Mouse (Mus musculus) intestine, embryonic 16.5 days (tissue): ENCODE data around the gene Boc. TPM values are rescaled to one million over a fixed set of nuclear protein-coding genes. Genes with fewer than 3 reads are reported as not detected.

Experiments
- ATAC-seq: fragments of 200-750 bp; cut with Nextera tagmentation; 2 replicates; pipeline ENCODE4 v1.8.0; 2017; ENCODE audit warnings: moderate TSS enrichment, moderate library complexity
- H3K27ac ChIP-seq: fragments of 300-500 bp; sonication (generic); 2 replicates; pipeline ENCODE4 v1.5.1; 2014; ENCODE audit warnings: mild to moderate bottlenecking, low read length
- H3K27me3 ChIP-seq: fragments of 300-500 bp; sonication (generic); replicated peaks from 2 replicates; pipeline ENCODE4 v1.6.1; 2014; ENCODE audit warnings: low read length, control low read depth, mixed read lengths; ENCODE audit not compliant: control insufficient read depth, insufficient read depth
- H3K36me3 ChIP-seq: fragments of 300-500 bp; sonication (generic); 2 replicates; pipeline ENCODE4 v1.6.1; 2014; ENCODE audit warnings: low read length, control low read depth; ENCODE audit not compliant: control insufficient read depth, insufficient read depth
- H3K4me1 ChIP-seq: fragments of 300-500 bp; sonication (generic); 2 replicates; pipeline ENCODE4 v1.6.1; 2014; ENCODE audit warnings: low read length, control low read depth, mixed read lengths; ENCODE audit not compliant: control insufficient read depth, insufficient read depth
- H3K4me2 ChIP-seq: fragments of 300-500 bp; sonication (generic); 2 replicates; pipeline ENCODE4 v1.6.1; 2014; ENCODE audit warnings: low read depth, low read length, control low read depth
- H3K4me3 ChIP-seq: fragments of 300-500 bp; sonication (generic); 2 replicates; pipeline ENCODE4 v1.5.1; 2014; ENCODE audit warnings: mild to moderate bottlenecking, low read length
- H3K9ac ChIP-seq: fragments of 300-500 bp; sonication (generic); 2 replicates; pipeline ENCODE4 v1.6.1; 2014; ENCODE audit warnings: low read depth, low read length
- H3K9me3 ChIP-seq: fragments of 300-500 bp; sonication (generic); 2 replicates; pipeline ENCODE4 v1.6.1; 2016; ENCODE audit warnings: low read length, control low read depth; ENCODE audit not compliant: control insufficient read depth
- WGBS: fragments of 180-500 bp; shearing (Covaris S2); extraction: QIAGEN DNeasy Blood & Tissue Kit; methylation state at CpG from one replicate; pipeline ENCODE4 v1.1.7; 2014; 5-methylcytosine and 5-hydroxymethylcytosine counted together
- polyA plus RNA-seq: library from polyadenylated mRNA; unstranded; fragments of >200 nt; fragmentation: Nextera tagmentation; extraction: Ambion mirVana; gene quantifications from 2 replicates; pipeline ENCODE4 v1.2.1, GENCODE M21; 2015

The Boc gene
- polyA plus RNA-seq, 1 experiment from 2014 or later: 8.3 TPM

DNA sequence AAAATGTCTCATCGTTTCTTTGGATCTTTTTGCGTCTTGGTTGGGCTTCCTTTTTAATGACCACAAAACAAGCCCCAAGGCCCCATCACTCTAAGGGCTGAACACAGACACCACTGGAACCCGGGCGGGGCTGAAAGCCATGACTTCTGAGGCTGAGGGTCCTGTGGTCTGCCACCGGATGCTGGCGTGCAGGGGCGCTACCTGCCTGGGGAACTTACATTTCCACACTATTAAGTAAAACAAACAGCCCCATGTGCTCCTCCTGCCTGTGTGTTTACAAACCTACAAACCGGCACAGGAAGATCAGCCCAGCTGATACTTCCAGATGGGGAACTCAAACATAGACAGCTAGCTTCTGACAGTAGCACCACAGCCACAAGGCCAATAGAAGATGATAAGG, 11.9 kb downstream of the Boc start:
- H3K9ac ChIP-seq: no peak overlapping the region
- no peaks in the 10 kb centered on the region for H3K36me3 ChIP-seq
- no peak for ATAC-seq
- no peak overlapping the region for H3K4me2 ChIP-seq
- 63% methylated on average over 8 of the region's 8 CpGs for WGBS
- no peaks in the 10 kb centered on the region for H3K27me3 ChIP-seq
- H3K4me1 ChIP-seq: peaks cover 28% of the 10 kb centered on the region
- H3K9me3 ChIP-seq: no peaks in the 10 kb centered on the region
- no peak overlapping the region for H3K27ac ChIP-seq
- H3K4me3 ChIP-seq: no peak overlapping the region

DNA sequence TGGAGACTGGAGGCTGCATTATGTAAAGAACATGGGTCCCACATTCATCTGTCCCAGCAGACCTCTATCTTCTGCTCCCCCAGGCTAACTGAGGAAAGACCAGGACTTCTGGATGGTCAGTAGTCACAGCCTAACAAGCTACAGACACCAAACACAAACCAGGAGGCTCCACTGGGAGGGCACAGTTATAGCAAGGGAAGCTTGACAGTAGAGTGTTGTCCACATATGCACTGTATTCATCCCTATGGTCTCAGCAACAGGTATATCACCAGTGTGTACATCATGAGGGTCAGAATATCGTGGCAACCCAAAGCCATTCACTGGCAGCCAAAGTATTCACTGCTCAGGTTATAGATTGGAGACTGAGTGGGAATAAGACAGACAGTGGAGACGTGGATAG, 12.8 kb downstream of the Boc start:
- Histone ChIP-seq H3K36me3 (no peaks in the 10 kb centered on the region), H3K4me3 (no peak overlapping the region), H3K9ac (no peak overlapping the region), H3K4me2 (no peak overlapping the region), H3K27me3 (no peaks in the 10 kb centered on the region), H3K9me3 (no peaks in the 10 kb centered on the region), H3K4me1 (peaks cover 21% of the 10 kb centered on the region), H3K27ac (no peak overlapping the region)
- no peak for ATAC-seq
- WGBS: 71% methylated on average over 2 of the region's 2 CpGs

DNA sequence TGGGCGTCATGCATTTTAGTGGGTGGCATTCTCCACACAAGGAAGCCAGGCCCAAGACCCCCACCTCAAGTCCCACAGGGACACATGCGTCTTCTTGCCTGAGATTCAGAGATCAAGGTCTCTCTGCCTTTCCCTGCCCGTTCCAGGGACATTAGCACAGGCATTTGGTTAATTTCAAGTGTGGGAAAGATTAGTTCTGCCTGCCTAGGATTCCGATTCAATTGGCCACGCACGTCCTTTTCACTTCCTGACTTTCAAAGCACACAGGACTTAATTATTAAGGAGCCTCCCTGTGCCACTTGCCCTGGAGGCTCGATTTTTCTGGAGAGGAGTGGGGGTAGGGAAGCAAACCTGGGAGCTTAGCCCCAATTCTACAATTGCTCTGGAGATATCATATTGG, 13.5 kb downstream of the Boc start:
- ATAC-seq: no peak
- no peak overlapping the region for H3K27ac ChIP-seq
- no peaks in the 10 kb centered on the region for H3K9me3 ChIP-seq
- H3K9ac ChIP-seq: no peak overlapping the region
- no peaks in the 10 kb centered on the region for H3K27me3 ChIP-seq
- 63% methylated on average over 7 of the region's 7 CpGs for WGBS
- H3K36me3 ChIP-seq: no peaks in the 10 kb centered on the region
- H3K4me1 ChIP-seq: peaks cover 17% of the 10 kb centered on the region
- H3K4me2 ChIP-seq: no peak overlapping the region
- no peak overlapping the region for H3K4me3 ChIP-seq

DNA sequence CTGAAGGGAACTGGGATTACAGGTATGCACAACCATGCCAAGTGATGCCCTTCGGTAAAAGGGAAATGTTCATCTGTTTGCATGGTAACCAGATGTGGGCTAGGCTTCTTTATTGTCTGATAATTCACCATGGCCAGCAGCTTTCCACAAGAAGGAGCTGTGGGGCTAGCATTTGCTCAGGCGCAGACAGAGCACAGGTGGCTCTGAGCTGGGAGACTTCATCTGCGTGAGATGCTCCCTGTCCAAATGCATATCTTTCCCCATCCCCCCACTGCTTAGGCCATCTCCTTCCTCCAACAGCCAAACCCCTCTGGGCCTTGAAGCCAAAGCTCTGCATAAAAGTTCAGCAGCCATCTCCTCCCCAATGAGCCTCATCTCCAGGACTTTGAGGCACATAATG, 15.6 kb downstream of the Boc start:
- H3K36me3 ChIP-seq: no peaks in the 10 kb centered on the region
- no peak overlapping the region; the same call in 1 of the 2 replicates for H3K27ac ChIP-seq
- no peaks in the 10 kb centered on the region for H3K9me3 ChIP-seq
- H3K9ac ChIP-seq: no peak overlapping the region
- no peaks in the 10 kb centered on the region for H3K27me3 ChIP-seq
- no peak for ATAC-seq
- 51% methylated on average over 3 of the region's 3 CpGs for WGBS
- H3K4me2 ChIP-seq: no peak overlapping the region
- H3K4me1 ChIP-seq: peaks cover 21% of the 10 kb centered on the region
- no peak overlapping the region for H3K4me3 ChIP-seq

DNA sequence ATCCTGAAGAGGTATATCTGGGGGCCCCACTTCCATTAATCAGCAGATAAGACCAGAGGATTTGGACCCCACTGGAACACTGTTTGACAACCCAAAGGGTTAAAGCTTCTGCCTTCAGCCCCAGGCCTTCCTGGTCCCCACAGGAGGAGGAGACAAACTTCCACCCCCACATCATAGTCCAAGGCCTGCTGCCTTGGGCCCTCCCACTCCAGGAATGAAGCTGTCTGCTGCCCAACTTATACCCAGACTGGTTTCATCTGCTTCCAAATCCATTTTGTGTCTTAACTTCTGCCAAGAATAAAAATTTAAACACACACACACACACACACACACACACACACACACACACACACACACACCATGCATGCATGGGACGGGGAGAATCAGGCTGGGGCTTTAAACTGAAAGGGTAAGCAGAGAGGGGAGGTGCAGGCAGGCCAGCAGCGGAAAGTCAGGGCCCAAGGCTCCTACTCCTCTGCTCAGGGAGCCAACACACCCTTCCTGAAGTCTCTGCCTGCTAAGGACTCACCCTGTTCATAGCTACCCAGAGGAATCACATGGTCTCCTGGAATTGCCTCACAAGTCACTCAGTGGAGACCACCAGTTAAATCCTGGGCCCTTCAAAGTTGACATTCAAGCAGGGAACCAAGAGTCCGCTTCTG, 16.5 kb downstream of the Boc start:
- Histone ChIP-seq H3K9me3 (no peaks in the 10 kb centered on the region), H3K36me3 (no peaks in the 10 kb centered on the region), H3K4me2 (no peak overlapping the region), H3K4me3 (no peak overlapping the region), H3K4me1 (peaks cover 22% of the 10 kb centered on the region), H3K9ac (no peak overlapping the region), H3K27me3 (no peaks in the 10 kb centered on the region), H3K27ac (peak overlapping the region; percentile 39)
- peak; percentile 80 for ATAC-seq
- WGBS: 34% methylated on average over 3 of the region's 3 CpGs

DNA sequence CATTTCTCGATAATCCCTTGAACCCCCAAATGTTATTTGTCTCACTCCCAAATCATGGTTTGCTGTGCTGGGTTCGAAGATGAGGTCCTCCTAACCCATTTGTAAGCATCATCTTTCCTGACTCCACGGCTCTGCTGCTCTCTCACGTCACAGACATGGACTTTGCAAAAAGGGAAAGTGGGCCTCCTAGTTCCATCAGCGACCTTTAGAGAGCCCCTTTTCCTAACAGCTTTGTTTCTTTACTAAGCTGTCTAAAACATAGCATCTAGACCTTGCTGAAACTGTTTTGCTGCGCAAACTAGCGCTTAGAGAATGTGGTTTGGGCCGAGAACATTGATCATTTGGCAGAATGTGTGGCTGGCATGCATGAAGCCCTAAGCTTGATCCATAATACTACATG, 19.1 kb downstream of the Boc start:
- no peaks in the 10 kb centered on the region for H3K27me3 ChIP-seq
- no peaks in the 10 kb centered on the region for H3K36me3 ChIP-seq
- ATAC-seq: no peak
- no peak overlapping the region for H3K27ac ChIP-seq
- no peak overlapping the region for H3K4me2 ChIP-seq
- H3K9me3 ChIP-seq: no peaks in the 10 kb centered on the region
- WGBS: 66% methylated on average over 8 of the region's 8 CpGs
- no peak overlapping the region for H3K4me3 ChIP-seq
- H3K9ac ChIP-seq: no peak overlapping the region
- peaks cover 22% of the 10 kb centered on the region for H3K4me1 ChIP-seq

DNA sequence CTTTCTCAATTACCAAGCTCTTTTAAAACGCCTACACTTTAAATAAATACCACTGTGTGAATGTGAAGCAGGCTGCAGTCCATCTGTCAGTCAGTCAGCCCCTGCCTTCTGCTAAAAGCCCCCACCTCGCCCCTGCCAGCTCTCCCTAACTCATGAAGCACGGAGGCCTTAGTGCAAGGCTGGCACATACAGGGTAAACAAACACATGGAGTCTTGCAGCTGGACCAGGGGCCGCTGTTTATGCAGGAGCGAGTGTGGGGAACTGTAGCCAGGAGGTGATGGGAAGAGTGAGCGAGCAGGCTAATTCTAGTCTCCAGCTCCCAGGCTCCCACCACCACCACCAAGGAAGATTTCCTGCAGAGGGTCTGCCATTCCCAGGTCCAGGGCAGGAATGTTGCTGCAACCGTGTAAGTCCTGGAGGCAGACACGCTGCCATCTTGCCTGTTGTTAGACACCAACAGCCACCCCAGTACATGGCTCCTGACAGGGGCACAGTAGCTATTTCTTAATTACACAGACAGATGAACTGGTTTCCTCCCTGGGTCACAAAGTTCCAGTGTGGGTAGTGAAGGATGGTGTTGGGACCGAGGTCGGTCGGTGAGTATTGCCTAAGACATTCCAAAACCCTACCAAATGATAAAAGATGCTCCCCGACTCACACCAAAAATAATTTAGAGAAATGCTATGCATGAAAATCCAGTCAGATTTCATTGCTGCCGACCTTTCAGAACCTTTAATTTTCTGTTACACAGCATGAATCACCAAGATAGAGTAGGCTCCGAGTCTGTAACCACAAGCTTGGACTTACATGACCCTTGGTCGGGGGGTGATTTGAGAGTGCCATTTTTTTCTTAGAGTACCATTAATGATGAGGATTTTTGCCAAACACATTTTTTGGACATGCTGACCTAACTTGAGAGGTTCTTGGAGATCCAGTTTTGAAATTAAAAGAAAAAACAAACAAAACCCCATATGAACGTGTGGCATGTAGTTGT, 20.0 kb downstream of the Boc start:
- H3K4me3 ChIP-seq: no peak overlapping the region
- H3K4me2 ChIP-seq: no peak overlapping the region
- no peaks in the 10 kb centered on the region for H3K27me3 ChIP-seq
- ATAC-seq: no peak
- no peak overlapping the region for H3K9ac ChIP-seq
- H3K4me1 ChIP-seq: peaks cover 22% of the 10 kb centered on the region
- no peak overlapping the region for H3K27ac ChIP-seq
- 47% methylated on average over 16 of the region's 16 CpGs for WGBS
- H3K9me3 ChIP-seq: no peaks in the 10 kb centered on the region
- H3K36me3 ChIP-seq: no peaks in the 10 kb centered on the region

DNA sequence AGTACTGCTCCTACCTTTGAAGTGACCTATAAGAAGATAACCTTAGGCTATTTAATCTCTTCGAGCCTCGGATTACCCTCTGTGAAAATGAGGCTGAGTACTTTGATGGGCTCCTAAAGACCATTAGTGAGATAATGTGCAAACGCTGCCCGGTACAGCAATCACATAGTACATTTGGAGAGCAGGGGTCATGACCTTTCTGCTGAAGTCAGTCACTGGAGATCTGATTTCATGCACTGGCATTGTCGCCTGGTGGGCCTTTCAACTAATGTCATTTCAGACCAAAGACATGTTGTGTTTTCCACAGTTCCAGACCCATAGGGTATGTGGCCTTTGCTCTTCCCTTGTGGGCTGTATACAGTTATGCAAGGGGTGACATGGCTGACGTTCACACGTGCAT, 24.6 kb downstream of the Boc start:
- no peak overlapping the region for H3K4me3 ChIP-seq
- H3K4me1 ChIP-seq: peaks cover 21% of the 10 kb centered on the region
- no peak for ATAC-seq
- no peak overlapping the region for H3K4me2 ChIP-seq
- no peak overlapping the region for H3K9ac ChIP-seq
- 40% methylated on average over 7 of the region's 7 CpGs for WGBS
- H3K9me3 ChIP-seq: no peaks in the 10 kb centered on the region
- H3K27me3 ChIP-seq: no peaks in the 10 kb centered on the region
- H3K27ac ChIP-seq: no peak overlapping the region
- no peaks in the 10 kb centered on the region for H3K36me3 ChIP-seq

DNA sequence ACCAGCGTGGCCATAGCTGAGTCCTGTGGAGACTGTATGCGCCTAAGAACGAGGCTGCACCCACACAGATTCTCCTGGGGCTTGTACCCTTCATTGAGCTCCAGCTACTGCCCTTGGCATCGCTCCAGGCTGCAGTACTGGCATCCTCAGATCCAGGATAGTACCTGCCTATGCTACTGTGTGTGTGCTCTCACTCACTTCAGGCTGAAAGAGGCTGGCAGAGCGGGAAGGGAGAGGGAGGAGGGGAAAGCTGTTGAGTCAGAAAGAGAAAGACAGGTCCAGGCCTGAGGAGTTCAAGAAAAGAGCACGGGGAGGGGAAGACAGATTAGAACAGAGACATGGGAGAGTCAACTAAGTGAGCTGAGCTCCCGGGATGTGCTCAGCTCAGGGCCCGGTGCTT, 25.2 kb downstream of the Boc start:
- Histone ChIP-seq H3K4me1 (peaks cover 19% of the 10 kb centered on the region), H3K27me3 (no peaks in the 10 kb centered on the region), H3K4me3 (no peak overlapping the region), H3K9me3 (no peaks in the 10 kb centered on the region), H3K9ac (no peak overlapping the region), H3K4me2 (no peak overlapping the region), H3K36me3 (no peaks in the 10 kb centered on the region), H3K27ac (no peak overlapping the region)
- ATAC-seq: no peak
- WGBS: 63% methylated on average over 8 of the region's 8 CpGs
